Mouse (Mus musculus): ENCODE measurements around the gene Dusp14. TPM values are rescaled to one million over a fixed set of nuclear protein-coding genes. Genes with fewer than 3 reads are reported as not detected.

Gene Dusp14
- total RNA-seq, 4 experiments from 2014 or later: 27.2 to 33.1 (median 30.7) TPM

GRCm38 (mm10) chr11:84016810-84017508 is 52.1 kb downstream of the Dusp14 start:
- no peak for DNase-seq (ENCODE audit: low spot score in 2 of 2)

- no peak for DNase-seq (ENCODE audit: low spot score in 2 of 2)
Measured at GRCm38 (mm10) chr11:84016147-84016809, 52.8 kb downstream of the Dusp14 start.

GRCm38 (mm10) chr11:84013105-84013504 is 56.0 kb downstream of the Dusp14 start:
- DNase-seq (ENCODE audit: low spot score in 2 of 2): no peak

- DNase-seq (ENCODE audit: low spot score in 2 of 2): no peak
Measured at GRCm38 (mm10) chr11:84011576-84011975, 57.5 kb downstream of the Dusp14 start.

GRCm38 (mm10) chr11:84011050-84011449 is 58.0 kb downstream of the Dusp14 start:
- DNase-seq (ENCODE audit: low spot score in 2 of 2): peak in 1 of 2 experiments; percentile 18

- DNase-seq (ENCODE audit: low spot score in 2 of 2): no peak
Measured at GRCm38 (mm10) chr11:84010411-84010810, 58.6 kb downstream of the Dusp14 start.

GRCm38 (mm10) chr11:84009001-84009400 is 60.1 kb downstream of the Dusp14 start:
- DNase-seq (ENCODE audit: low spot score in 2 of 2): no peak

- peak; percentile 35 to 46 for DNase-seq (ENCODE audit: low spot score in 2 of 2)
Measured at GRCm38 (mm10) chr11:84003986-84004385, 65.1 kb downstream of the Dusp14 start.

- no peak for DNase-seq (ENCODE audit: low spot score in 2 of 2)
Measured at GRCm38 (mm10) chr11:84001257-84001656, 67.8 kb downstream of the Dusp14 start.

GRCm38 (mm10) chr11:83999411-83999915 is 69.6 kb downstream of the Dusp14 start:
- DNase-seq (ENCODE audit: low spot score in 2 of 2): no peak

GRCm38 (mm10) chr11:83998993-83999392 is 70.1 kb downstream of the Dusp14 start:
- DNase-seq (ENCODE audit: low spot score in 2 of 2): no peak

Other genes with a start within 250 kb of the Dusp14 start
- gene Hnf1b, start 219.2 kb downstream of the Dusp14 start, total RNA-seq (2022): under 1 TPM in 3 of 4 experiments, not detected in 1; 0.32 to 0.66 (median 0.63) TPM
- 10 to 100 TPM; 14.0 to 17.1 (median 16.4) TPM for gene Ddx52, start 127.2 kb downstream of the Dusp14 start, total RNA-seq (2022)
- gene Synrg, start 104.8 kb downstream of the Dusp14 start, total RNA-seq (2022): 10 to 100 TPM; 69.6 to 80.3 (median 73.9) TPM
- gene Tada2a, start 60.3 kb upstream of the Dusp14 start, total RNA-seq (2022): 10 to 100 TPM; 33.5 to 37.2 (median 36.7) TPM
- 10 to 100 TPM; 80.6 to 87.2 (median 84.2) TPM for gene Acaca, start 60.4 kb upstream of the Dusp14 start, total RNA-seq (2022)
- not detected for gene Gm11437, start 98.2 kb upstream of the Dusp14 start, total RNA-seq (2022)